Mouse (Mus musculus) hindbrain, embryonic 15.5 days (tissue): ENCODE results near the gene Klf16. TPM values are rescaled to one million over a fixed set of nuclear protein-coding genes. Genes with fewer than 3 reads are reported as not detected.
A peak's percentile ranks its signal among the peaks of the same experiment; 100 is the strongest.

Source experiments
- ATAC-seq: fragments of 200-750 bp; cut with Nextera tagmentation; 2 replicates; pipeline ENCODE4 v1.8.0; 2017; ENCODE audit warnings: low read depth, moderate number of reproducible peaks, moderate TSS enrichment; ENCODE audit not compliant: low FRiP score
- H3K27ac ChIP-seq: fragments of 300-500 bp; sonication (generic); replicated peaks from 2 replicates; pipeline ENCODE4 v1.5.1; 2015; ENCODE audit warnings: mild to moderate bottlenecking, inconsistent platforms
- H3K27me3 ChIP-seq: fragments of 300-500 bp; sonication (generic); 2 replicates; pipeline ENCODE4 v1.6.1; 2015; ENCODE audit warnings: control low read depth, inconsistent platforms
- H3K36me3 ChIP-seq: fragments of 300-500 bp; sonication (generic); 2 replicates; pipeline ENCODE4 v1.6.1; 2015; ENCODE audit warnings: control low read depth, inconsistent platforms
- H3K4me1 ChIP-seq: fragments of 300-500 bp; sonication (generic); replicated peaks from 2 replicates; pipeline ENCODE4 v1.6.1; 2015; ENCODE audit warnings: control low read depth, inconsistent platforms
- H3K4me2 ChIP-seq: fragments of 300-500 bp; sonication (generic); 2 replicates; pipeline ENCODE4 v1.6.1; 2015; ENCODE audit warnings: moderate library complexity, mild to moderate bottlenecking, inconsistent platforms
- H3K4me3 ChIP-seq: fragments of 300-500 bp; sonication (generic); 2 replicates; pipeline ENCODE4 v1.5.1; 2015; ENCODE audit warnings: mild to moderate bottlenecking, inconsistent platforms
- H3K9ac ChIP-seq: fragments of 300-500 bp; sonication (generic); 2 replicates; pipeline ENCODE4 v1.6.1; 2015; ENCODE audit warnings: inconsistent platforms
- H3K9me3 ChIP-seq: fragments of 300-500 bp; sonication (generic); 2 replicates; pipeline ENCODE4 v1.6.1; 2016; ENCODE audit warnings: control low read depth, inconsistent platforms
- WGBS: fragments of 180-500 bp; shearing (Covaris S2); methylation state at CpG from one replicate; pipeline ENCODE4 v1.1.7; 2015; 5-methylcytosine and 5-hydroxymethylcytosine counted together
- polyA plus RNA-seq: library from polyadenylated mRNA; unstranded; fragments of >200 nt; fragmentation: Nextera tagmentation; extraction: Ambion mirVana; gene quantifications from 2 replicates; pipeline ENCODE4 v1.2.1, GENCODE M21; 2015

Gene Klf16
- polyA plus RNA-seq, 1 experiment from 2014 or later: 6.7 TPM

GRCm38 (mm10) chr10:80583047-80583446 is 5.9 kb upstream of the Klf16 start:
- Histone ChIP-seq H3K9ac (no peak overlapping the region), H3K27ac (no peak overlapping the region), H3K27me3 (no peaks in the 10 kb centered on the region), H3K9me3 (no peaks in the 10 kb centered on the region), H3K4me2 (no peak overlapping the region), H3K4me1 (peaks cover 34% of the 10 kb centered on the region), H3K4me3 (no peak overlapping the region), H3K36me3 (peaks cover 8% of the 10 kb centered on the region)
- 86% methylated on average over 5 of the region's 5 CpGs for WGBS
- no peak for ATAC-seq

GRCm38 (mm10) chr10:80578911-80579310 is 1.8 kb upstream of the Klf16 start:
- H3K9ac ChIP-seq: no peak overlapping the region
- H3K4me3 ChIP-seq: 0 out of 2 replicates have a peak overlapping the region, but pooled peaks have one; percentile 87
- peak overlapping the region; percentile 92 for H3K4me2 ChIP-seq
- ATAC-seq: no peak
- peaks cover 3% of the 10 kb centered on the region; the same call in 1 of the 2 replicates for H3K36me3 ChIP-seq
- peaks cover 37% of the 10 kb centered on the region for H3K4me1 ChIP-seq
- H3K9me3 ChIP-seq: no peaks in the 10 kb centered on the region
- H3K27me3 ChIP-seq: no peaks in the 10 kb centered on the region
- H3K27ac ChIP-seq: peak overlapping the region; percentile 91; the same call in 1 of the 2 replicates
- WGBS: 8% methylated on average over 8 of the region's 8 CpGs

- Histone ChIP-seq H3K4me1 (peaks cover 43% of the 10 kb centered on the region), H3K27ac (peak overlapping the region; percentile 91), H3K9me3 (no peaks in the 10 kb centered on the region), H3K4me2 (peak overlapping the region; percentile 92), H3K36me3 (peaks cover 3% of the 10 kb centered on the region; the same call in 1 of the 2 replicates), H3K27me3 (no peaks in the 10 kb centered on the region), H3K9ac (peak overlapping the region; percentile 76; the same call in 1 of the 2 replicates), H3K4me3 (peak overlapping the region; percentile 87)
- under 1% methylated on average over 29 of the region's 29 CpGs for WGBS
- peak; percentile 3; the same call in 1 of the 2 replicates for ATAC-seq
Measured at GRCm38 (mm10) chr10:80578131-80578750, 1.1 kb upstream of the Klf16 start.

- no peak for ATAC-seq
- Histone ChIP-seq H3K27me3 (no peaks in the 10 kb centered on the region), H3K4me1 (peaks cover 48% of the 10 kb centered on the region), H3K4me3 (peak overlapping the region; percentile 87), H3K4me2 (peak overlapping the region; percentile 92), H3K36me3 (peaks cover 3% of the 10 kb centered on the region; the same call in 1 of the 2 replicates), H3K9me3 (no peaks in the 10 kb centered on the region), H3K9ac (peak overlapping the region; percentile 76), H3K27ac (peak overlapping the region; percentile 91)
- under 1% methylated on average over 92 of the region's 96 CpGs for WGBS
Measured at GRCm38 (mm10) chr10:80576351-80577194, 548 bp downstream of the Klf16 start.

GRCm38 (mm10) chr10:80575925-80576324 is 1.2 kb downstream of the Klf16 start:
- peaks cover 54% of the 10 kb centered on the region for H3K4me1 ChIP-seq
- ATAC-seq: no peak
- no peaks in the 10 kb centered on the region for H3K9me3 ChIP-seq
- 20% methylated on average over 17 of the region's 17 CpGs for WGBS
- H3K4me3 ChIP-seq: peak overlapping the region; percentile 87
- peak overlapping the region; percentile 76 for H3K9ac ChIP-seq
- H3K27me3 ChIP-seq: no peaks in the 10 kb centered on the region
- peak overlapping the region; percentile 92 for H3K4me2 ChIP-seq
- H3K36me3 ChIP-seq: no peaks in the 10 kb centered on the region
- 0 out of 2 replicates have a peak overlapping the region, but pooled peaks have one; percentile 91 for H3K27ac ChIP-seq

- peak overlapping the region; percentile 92 for H3K4me2 ChIP-seq
Measured at GRCm38 (mm10) chr10:80574896-80575295, 2.2 kb downstream of the Klf16 start.

GRCm38 (mm10) chr10:80573944-80574343 is 3.2 kb downstream of the Klf16 start:
- H3K36me3 ChIP-seq: no peaks in the 10 kb centered on the region
- H3K4me2 ChIP-seq: no peak overlapping the region
- no peaks in the 10 kb centered on the region for H3K27me3 ChIP-seq
- H3K4me3 ChIP-seq: no peak overlapping the region
- H3K9me3 ChIP-seq: no peaks in the 10 kb centered on the region
- H3K4me1 ChIP-seq: peaks cover 65% of the 10 kb centered on the region
- no peak overlapping the region for H3K9ac ChIP-seq
- WGBS: 53% methylated on average over 9 of the region's 9 CpGs
- ATAC-seq: no peak
- no peak overlapping the region for H3K27ac ChIP-seq

More at GRCm38 (mm10) chr10:80574896-80575295, 2.2 kb downstream of the Klf16 start:
- WGBS: 74% methylated on average over 3 of the region's 3 CpGs
- no peaks in the 10 kb centered on the region for H3K27me3 ChIP-seq
- H3K36me3 ChIP-seq: no peaks in the 10 kb centered on the region
- no peak overlapping the region for H3K9ac ChIP-seq
- ATAC-seq: no peak
- no peaks in the 10 kb centered on the region for H3K9me3 ChIP-seq
- H3K4me1 ChIP-seq: peaks cover 64% of the 10 kb centered on the region
- H3K4me3 ChIP-seq: peak overlapping the region; percentile 87
- no peak overlapping the region for H3K27ac ChIP-seq

GRCm38 (mm10) chr10:80572477-80572876 is 4.6 kb downstream of the Klf16 start:
- H3K4me3 ChIP-seq: no peak overlapping the region
- no peak overlapping the region for H3K4me2 ChIP-seq
- no peak overlapping the region for H3K9ac ChIP-seq
- peaks cover 7% of the 10 kb centered on the region; the same call in 1 of the 2 replicates for H3K36me3 ChIP-seq
- H3K27me3 ChIP-seq: no peaks in the 10 kb centered on the region
- H3K4me1 ChIP-seq: peaks cover 53% of the 10 kb centered on the region
- no peaks in the 10 kb centered on the region for H3K9me3 ChIP-seq
- no peak for ATAC-seq
- whole genome bisulfite sequencing: 75% methylated on average over 2 of the region's 2 CpGs
- H3K27ac ChIP-seq: no peak overlapping the region

GRCm38 (mm10) chr10:80570871-80571836 is 6.0 kb downstream of the Klf16 start:
- Histone ChIP-seq H3K4me1 (peaks cover 62% of the 10 kb centered on the region), H3K27me3 (no peaks in the 10 kb centered on the region), H3K27ac (peak overlapping the region; percentile 45), H3K4me3 (peak overlapping the region; percentile 3; the same call in 1 of the 2 replicates), H3K4me2 (peak overlapping the region; percentile 44), H3K9ac (0 out of 2 replicates have a peak overlapping the region, but pooled peaks have one; percentile 11), H3K9me3 (no peaks in the 10 kb centered on the region), H3K36me3 (peaks cover 7% of the 10 kb centered on the region; the same call in 1 of the 2 replicates)
- 17% methylated on average over 30 of the region's 30 CpGs for WGBS
- no peak for ATAC-seq

- H3K4me2 ChIP-seq: peak overlapping the region; percentile 44; the same call in 1 of the 2 replicates
- no peak overlapping the region for H3K4me3 ChIP-seq
- H3K27ac ChIP-seq: peak overlapping the region; percentile 45; the same call in 1 of the 2 replicates
- no peaks in the 10 kb centered on the region for H3K9me3 ChIP-seq
- ATAC-seq: no peak
- no peaks in the 10 kb centered on the region for H3K27me3 ChIP-seq
- peaks cover 7% of the 10 kb centered on the region; the same call in 1 of the 2 replicates for H3K36me3 ChIP-seq
- WGBS: 88% methylated on average over 10 of the region's 10 CpGs
- H3K9ac ChIP-seq: 0 out of 2 replicates have a peak overlapping the region, but pooled peaks have one; percentile 11
- H3K4me1 ChIP-seq: peaks cover 57% of the 10 kb centered on the region
Measured at GRCm38 (mm10) chr10:80570419-80570818, 6.7 kb downstream of the Klf16 start.

GRCm38 (mm10) chr10:80569664-80570066 is 7.5 kb downstream of the Klf16 start:
- Histone ChIP-seq H3K9ac (no peak overlapping the region), H3K4me2 (no peak overlapping the region), H3K27me3 (no peaks in the 10 kb centered on the region), H3K4me1 (peaks cover 50% of the 10 kb centered on the region), H3K4me3 (no peak overlapping the region), H3K27ac (no peak overlapping the region), H3K36me3 (peaks cover 7% of the 10 kb centered on the region; the same call in 1 of the 2 replicates), H3K9me3 (no peaks in the 10 kb centered on the region)
- 44% methylated on average over 10 of the region's 10 CpGs for WGBS
- ATAC-seq: no peak
